Mouse (Mus musculus) layer of hippocampus, adult 9-11 months (tissue): ENCODE results near the gene Cryaa.

ENCODE experiments used
- DNase-seq: peaks from one replicate; pipeline ENCODE4 v3.0.0; 2022

The Cryaa gene

DNA sequence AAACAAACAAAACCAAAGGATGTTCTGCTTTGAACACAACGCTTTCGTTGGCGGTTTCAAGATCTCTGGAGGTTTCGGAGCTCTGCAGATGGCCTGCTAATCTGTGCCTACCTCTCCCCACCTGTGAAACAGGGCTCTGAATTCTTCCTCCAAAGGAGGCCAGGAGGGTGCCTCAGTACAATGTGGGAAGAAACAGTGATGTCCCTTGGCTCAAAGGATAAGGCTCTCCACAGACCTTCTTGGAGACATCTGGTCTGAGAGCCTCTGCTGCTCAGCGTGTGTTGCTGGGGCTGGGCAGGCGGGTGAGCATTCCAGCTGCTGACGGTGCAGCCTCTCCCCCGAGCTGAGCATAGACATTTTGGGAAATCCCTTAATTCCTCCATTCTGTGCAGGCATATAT is at the start of gene Cryaa:
TSS of gene Cryaa (plus strand) at position 301 of the 400 bp plus-strand sequence.
- DNase-seq, result no peak

DNA sequence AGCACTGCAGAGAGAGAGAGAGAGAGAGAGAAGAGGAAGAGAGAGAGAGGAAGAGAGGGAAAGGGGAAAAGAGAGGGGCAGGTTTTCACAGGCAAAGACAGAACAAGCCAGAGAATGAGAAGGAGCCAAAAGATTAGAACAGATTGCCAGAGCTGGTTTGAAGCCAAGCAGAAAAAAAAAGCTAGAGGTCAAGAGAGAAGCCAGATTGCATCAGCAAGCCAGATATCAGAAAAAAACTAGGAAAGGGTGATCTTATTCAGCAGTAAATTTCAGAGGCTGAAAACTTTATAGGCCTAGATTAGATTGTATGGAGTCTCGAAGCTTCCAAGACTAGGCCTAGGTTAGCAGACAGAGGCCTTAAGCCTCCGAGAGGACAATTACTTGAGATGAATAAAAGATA is 49.6 kb upstream of the Cryaa start:
- DNase-seq, result no peak

DNA sequence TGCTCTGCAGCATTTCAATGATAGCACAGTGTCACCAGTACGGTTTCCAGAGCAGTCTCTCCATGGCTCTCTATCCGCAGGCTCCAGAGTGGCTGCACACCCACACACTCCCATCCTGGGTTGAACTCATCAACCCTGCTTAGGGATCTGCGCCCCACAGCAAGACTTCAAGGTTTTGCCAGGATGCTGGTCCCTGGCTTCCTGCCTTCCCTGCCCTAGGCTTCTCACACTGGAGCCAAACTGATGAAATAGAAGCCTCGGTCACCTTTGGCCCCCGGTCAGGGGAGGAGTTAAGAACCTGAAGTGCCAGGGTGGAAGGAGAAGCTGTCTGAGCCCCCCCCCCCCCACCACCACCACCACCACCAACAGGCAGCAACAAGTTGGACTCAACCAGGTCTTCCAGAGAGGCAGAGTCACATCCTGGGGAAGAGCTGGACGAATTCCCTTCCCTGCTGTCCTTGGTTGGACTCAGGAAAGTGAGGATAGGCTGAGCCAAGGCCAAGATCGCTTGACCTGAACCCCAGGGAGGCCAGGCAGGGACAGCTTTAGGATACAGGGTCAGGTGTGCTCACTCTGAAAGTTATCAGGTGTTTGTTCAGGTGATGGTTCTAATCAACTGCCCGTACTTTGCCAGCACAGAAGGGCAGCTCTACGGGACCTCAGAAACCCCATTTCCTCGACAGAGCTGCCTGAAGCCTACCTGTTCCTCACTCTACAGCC is 46.4 kb upstream of the Cryaa start:
- DNase-seq, result no peak

DNA sequence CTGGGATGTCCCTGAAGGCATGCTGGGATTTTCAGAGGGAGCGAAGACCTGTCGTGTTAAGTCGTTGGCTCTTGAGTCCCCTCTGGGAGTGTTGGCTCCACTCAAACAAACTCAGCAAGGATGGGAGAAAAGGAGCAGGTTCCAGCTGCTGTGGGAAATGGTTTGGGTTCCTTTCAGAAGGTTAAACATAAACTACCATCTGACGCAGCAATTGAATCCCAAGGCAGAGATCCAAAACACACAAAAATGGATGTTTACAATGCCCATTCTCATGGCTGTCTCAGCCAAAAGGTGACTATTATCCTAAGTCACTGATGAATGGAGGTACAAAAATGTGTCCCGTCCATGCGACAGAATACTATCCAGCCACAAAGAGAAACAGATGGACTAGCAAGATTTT is 44.6 kb upstream of the Cryaa start:
- no peak for DNase-seq

DNA sequence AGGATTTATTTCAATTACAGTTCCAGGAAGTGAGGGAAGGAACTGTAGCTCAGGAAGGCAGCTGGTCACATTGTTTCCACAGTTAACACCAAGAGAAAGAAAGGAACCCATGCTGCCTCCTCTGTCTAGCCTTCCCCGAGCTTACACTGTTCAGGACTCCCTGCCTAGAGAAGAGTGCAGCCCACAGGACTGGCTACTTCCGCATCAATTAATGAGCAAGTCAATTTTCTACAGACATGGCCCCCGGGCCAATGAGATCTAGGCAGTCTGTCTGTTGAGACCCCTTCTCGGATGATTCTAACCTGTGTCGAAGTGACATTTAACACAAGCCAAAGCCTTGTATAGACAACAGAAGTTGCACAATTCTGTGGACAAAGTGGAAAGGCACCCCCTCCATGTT is 42.7 kb upstream of the Cryaa start:
- no peak for DNase-seq

DNA sequence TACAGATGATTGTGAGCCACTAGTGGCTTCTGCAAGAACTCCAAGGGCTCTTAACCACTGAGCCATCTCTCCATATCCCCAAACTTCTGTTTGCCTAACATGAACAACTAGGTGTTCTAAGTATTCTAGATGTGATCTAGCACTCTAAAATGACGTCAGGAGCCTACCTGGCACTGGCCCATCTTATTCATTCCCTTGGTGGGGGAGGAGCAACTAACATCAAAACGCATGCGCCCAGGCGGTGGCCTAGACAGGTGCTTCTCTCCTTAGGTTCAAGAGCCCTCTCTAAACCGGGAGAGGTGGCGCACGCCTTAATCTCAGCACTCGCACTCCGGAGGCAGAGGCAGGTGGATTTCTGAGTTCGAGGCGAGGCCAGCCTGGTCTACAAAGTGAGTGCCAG is 41.8 kb upstream of the Cryaa start:
- no peak for DNase-seq

DNA sequence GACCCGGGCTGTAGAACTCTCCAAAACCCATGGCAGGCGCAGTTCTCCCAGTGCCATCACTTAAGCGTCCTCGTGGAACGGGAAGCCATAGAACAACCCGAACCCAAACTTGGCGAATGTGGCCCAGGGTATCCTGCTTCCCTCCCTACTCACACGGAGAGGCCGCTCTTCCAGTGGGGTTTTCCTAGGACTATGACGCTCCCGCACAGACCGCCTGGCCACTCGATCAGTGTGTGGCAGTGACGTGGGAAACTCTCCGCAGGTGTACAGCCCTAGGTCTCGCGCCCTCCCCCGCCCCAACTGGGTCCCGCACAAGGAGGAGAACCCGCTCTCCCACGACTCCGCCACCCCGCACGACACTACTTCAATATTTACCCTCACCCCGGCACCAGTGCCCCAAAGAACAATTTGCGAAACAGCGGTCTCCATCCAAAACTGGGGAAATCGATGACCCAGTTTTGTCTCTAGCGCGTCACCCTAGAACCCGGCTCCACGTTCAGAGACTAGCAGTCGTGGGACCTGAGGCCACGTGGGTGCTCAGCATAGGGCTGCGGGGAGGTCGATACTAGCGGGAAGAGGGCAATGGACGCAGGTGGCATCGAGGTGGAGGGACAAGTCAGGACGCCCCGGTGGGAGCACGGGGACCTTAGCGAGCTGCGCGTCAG is 41.2 kb upstream of the Cryaa start:
- DNase-seq, result no peak

DNA sequence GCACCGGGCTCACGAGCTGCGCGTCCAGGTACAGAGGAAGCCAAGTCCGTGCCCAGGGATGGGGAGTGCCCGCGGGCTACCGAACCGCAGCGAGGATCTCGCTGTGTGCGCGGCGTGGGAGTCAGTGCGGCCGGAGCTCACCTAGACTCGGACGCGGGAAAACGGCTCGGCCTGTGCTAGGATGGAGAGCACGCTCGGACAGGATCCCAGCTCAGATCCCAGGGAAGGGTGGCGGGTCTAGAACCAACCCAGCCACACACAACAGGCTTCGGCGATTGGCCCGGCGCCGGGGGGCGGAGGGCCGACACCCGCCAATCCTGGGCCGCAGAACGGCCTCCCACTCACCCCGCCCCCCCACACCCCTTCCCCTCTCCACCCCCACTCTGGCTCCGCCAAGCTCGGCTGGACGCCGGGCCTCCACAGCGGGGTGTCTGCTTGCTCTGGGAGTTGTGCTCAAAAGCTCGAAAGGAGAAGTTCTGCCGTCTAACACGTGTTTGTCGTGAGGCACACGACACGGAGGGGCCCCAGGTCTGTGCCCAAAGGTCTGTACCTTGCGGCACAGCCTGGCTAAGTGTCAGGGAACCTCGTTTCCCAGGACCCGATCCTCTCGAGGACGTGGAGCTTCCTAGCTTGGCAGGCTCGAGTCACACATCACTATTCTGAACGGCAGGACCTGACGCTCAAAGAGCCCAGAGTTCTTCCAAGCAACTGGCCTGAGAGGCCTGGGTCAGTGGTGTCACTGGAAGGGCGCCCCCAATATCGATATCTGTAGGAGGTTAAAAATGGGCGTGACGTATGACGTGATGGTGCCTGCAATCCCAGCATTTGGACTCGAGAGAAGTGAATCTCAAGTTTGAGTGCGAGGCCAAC is 40.4 kb upstream of the Cryaa start, which contains the start of gene Cbs:
TSS of gene Cbs (minus strand) at position 297 of the 870 bp plus-strand sequence.
- DNase-seq, result peak; percentile 71

DNA sequence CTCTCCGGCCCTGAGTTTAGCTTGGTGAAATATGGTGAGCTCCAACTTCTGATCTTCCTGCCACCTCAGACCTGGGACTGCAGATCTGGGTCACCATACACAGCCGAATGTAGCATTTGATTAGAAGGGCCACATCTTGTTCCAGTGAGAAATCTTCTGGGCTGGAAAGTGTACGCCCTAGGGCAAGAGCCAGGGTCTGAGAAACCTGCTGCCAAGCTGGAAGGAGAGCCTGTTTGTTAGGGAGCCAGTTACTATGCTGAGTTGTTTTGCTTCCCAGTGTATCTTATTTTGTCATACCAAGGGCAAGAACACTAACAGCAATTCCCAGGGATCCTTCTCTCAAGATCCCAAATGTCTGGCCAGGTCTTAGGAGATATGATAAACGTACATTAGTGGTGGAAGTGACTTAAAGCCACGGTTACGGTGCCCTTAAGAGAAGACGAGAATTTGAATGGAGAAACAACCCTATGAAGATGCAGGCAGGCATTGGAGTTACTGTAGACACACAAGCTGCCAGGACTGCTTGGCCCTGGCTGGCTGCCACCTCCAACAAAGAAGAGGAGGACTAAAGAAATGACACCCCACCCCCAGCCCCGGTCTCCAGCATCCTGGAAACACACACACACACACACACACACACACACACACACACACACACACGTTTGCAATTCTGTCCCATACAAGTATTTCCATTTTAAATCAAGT is 39.6 kb upstream of the Cryaa start:
- DNase-seq, result peak; percentile 52

DNA sequence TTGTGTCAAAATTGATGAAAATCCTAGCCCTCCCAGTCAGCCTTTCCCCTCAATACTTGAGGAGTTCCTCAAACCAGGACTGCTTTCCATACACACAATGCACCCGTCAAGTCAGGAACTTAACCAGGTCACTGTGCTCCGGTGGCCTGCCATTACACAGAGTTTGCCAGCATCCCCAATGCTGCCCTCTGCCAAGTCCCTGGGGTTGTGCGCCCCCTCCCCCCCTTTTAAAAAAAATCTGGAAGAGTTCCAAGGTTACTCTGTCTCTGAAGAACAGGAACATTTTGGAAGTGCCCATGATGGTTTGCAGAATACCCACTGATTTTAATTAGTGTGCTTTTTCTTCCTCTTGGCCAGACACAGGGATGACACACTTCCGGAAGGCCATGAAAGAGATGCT is 38.0 kb upstream of the Cryaa start:
- no peak for DNase-seq

DNA sequence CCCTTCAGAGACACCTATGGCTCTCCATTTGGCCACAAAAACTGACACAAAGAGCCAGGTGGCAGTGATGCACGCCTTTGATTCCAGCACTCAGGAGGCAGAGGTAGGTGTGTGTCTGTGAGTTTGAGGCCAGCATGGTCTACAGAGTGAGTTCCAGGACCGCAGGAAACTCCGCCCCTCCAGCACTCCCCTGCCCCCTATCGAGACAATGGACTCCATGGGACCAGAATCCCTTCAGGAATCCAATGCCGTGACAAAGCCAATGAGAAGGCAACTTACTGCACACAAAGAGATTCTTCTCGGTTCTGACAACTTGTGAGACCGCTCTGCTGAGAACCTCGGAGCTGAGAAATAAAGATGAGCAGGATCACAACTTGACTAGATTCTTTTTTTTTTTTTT is 35.3 kb upstream of the Cryaa start:
- no peak for DNase-seq

DNA sequence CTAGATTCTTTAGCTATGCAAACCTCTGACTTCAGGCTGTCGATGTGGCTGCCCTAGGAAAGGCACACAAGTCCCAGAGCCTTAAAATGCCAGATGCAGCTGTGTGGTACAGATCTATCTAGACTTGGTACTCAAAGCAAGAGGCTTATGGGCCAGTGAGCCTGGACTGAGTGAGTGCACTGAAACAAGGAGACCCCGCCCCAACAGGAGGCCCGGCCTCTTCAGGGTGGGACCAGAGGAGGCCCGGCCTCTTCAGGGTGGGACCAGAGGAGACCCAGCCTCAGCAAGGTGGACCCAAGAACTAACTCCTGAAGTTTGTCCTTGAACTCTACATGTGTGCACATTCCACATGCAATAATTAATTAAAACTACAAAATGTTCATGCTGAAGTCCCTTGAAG is 34.7 kb upstream of the Cryaa start:
- no peak for DNase-seq

DNA sequence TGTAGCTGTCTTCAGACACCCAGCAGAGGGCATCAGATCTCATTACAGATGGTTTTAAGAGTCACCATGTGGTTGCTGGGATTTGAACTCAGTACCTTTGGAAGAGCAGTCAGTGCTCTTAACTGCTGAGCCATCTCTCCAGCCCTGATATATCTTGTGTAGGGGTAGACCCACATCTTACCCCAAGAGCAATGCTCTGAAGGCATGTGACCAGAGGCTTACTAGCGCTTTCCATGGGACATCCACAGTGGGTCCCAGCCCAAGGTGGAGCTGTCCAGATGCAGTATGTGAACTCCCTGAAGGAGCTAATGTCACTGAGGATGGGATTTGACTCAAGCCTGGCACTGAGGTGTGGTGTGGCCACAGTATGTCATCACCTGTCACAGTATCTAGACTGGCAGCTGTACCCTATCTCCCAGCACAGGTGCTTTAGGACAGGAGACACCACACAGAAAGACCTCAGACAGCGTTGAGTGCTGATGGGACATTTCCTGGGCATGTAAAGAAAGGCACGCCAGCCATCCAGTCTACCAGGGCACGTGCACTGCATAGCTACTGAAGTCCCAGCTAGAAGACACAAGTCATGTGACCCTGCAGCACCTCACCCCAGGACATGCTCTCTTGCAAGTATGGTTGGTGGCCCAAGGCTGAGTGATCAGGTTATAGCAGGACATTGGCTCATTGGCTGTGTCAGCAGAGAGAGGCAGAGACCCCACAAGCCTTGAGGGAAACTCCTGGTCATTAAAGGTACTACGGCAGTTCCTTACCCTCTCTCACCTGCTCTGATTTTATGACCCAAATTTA is 31.2 kb upstream of the Cryaa start:
- DNase-seq, result no peak

DNA sequence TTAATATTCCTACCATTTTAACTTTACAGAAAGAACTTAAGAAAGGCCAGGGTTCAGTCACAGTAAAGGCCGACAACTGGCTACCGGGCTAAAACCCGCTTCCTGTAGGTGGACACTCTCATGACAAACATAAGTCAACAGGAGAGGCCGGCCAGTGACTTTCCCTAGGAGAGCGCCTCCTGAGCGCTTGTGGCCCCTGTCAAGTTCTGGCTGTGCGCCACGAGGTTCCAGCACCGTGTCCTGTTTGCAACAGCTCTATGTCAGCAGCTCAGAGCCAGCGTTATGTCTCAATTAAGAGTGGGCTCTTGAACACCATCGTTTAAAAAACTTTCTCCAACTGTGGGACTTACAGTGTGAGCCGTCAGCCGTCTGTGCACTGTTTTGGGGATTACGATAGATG is 25.5 kb upstream of the Cryaa start:
- DNase-seq, result no peak

DNA sequence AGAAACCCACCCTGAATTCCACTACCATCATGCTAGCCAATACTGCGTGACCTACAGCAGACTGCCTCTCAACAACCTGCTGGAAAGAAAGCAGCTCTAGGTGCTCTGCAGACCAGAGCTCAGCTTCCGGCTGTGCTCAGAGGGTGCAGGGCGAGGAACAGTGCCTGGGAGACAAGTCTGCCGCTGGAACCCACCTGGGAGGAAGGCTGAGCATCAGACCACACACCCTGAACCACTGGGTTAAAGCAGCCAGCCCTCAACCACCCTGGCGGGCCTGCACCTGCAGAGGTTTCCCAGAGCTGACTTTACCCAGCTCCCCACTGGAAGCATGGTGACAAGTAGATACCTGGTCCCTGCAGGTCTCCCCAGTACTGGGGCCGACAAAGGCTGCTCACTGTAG is 24.3 kb upstream of the Cryaa start:
- DNase-seq, result no peak

DNA sequence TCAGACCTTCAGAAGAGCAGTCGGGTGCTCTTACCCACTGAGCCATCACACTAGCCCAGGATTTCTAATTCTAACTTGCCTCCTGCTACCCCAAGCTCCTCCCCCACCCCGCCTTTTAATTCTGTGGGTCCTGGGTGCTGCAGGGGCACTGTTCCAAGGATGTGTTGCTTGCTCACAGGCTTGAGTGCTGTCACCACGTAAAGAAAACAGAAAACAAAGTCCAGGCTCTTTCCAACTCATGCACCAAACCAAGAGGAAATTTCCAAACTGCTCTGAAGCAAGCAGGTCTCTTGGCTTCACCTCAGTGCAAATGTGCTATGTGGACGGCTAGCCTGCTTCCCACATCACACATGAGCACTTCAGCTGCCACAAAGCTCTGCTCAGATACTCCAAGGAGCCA is 22.2 kb upstream of the Cryaa start:
- DNase-seq, result no peak

DNA sequence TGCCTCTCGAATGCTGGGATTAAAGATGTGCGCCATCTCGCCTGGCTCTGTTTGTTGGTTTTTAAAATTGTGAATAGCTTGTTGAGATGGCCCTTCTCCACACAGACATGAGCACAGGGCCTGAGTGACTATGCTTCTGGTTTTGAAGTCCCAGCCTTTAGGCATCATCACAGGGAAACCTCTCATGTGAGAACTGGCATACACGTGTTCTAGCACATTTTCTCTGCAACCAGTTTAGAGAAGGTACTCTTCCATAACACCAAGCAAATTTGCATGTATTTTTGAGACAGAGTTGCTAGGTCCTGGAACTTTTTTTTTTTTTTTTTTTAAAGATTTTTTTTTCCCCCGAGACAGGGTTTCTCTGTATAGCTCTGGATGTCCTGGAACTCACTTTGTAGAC is 20.9 kb upstream of the Cryaa start:
- no peak for DNase-seq

DNA sequence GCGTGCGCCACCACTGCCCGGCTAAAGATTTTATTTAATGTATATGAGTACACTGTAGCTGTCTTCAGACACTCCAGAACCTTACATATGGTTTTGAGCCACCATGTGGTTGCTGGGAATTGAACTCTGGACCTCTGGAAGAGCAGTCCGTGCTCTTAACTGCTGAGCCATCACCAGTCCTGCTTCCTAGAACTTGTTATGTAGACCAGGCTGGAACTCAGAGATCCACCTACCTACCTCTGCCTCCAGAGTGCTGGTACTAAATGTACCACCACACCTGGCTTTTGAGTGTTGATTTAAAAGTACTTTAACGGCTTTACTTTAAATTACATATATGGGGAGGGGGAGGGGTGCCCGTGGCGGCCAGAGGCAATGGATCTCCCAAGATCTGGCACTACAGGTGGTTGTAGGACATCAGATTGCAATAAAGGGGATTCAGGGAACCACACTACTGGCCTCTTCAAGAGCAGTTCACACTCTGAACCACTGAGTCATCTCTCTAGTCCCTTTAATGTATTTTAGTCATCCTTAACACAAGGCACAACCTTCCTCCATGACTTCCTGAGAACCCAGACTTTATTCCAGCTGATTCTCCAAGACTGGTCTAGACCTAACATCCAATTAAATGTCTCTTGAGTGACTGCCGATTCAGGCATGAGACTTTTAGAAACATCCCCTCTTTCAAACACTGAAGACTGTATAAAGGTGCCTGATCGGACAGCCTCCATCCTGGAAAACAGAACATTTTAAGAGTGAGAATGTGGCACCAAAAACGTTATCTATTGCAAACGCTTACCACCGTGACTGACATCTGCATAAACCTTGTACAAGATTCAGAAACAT is 20.2 kb upstream of the Cryaa start:
- no peak for DNase-seq

DNA sequence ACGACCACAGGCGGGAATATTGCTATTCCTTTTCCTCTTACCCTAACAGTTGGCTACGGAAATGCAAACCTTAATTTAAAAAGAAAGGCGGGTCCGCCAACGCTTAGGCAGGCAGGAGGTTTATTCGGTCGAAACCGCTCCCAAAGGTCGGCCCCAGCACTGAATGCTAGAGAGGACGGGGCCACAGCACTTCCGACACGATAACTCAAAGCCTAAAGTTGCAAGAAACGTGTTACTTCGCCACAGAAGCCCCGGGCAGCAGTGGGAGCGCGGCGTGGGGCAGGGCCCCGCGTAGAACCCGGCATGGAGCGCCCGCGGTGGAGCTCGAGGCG is 19.5 kb upstream of the Cryaa start:
- DNase-seq, result no peak

DNA sequence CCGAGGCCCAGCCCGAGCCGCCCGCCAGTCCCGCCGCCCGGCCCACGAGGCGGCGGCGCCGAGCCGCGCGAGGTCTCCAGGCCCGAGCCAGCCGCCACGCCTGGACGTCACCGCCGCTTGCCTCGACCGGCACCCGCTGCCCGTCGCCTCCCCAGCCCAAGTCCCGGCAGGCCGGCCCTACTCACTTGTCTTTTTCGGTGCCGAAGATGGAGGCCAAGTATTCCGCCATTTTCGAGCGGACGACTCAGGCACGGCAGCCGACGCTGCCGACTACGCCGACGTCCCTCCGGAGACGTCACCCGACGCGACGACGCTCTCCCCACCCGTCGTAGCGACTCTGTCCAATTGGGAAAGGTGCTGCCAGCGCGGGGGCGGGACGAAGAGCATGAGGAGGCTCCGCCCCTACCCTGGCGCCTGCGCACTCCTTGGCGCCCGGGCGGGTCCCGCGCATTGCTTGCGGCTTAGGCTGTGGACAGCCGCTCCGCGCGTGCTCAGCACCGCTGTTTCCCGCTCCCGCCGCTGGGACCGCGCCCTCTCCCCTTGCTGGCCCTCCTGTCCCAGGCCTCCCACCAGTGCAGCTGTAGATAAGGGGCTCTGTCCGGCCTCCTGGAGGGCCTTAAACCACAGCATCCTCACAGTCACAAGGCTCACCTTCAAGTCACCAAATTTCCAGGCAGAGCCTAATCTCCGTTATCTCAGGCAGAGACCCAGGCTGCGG is 19.0 kb upstream of the Cryaa start, which contains the start of gene U2af1:
TSS of gene U2af1 (minus strand) at position 425 of the 718 bp plus-strand sequence.
- DNase-seq, result peak; percentile 99
